Mouse (Mus musculus): ENCODE results near the gene Cox10.
A peak's percentile ranks its signal among the peaks of the same experiment; 100 is the strongest.
"Not testable (repeated sequence)": the region's sequence is repeated elsewhere in the genome, so short reads cannot be mapped to it uniquely, and the experiment has no call there.

Gene Cox10

GRCm38 (mm10) chr11:64078956-64079726 is at the start of gene Cox10:
Gene Cox10 (minus strand): TSS chr11:64079468.
- DNase-seq = peak; percentile 91

GRCm38 (mm10) chr11:64128016-64128415 is 48.7 kb upstream of the Cox10 start:
- no peak for DNase-seq

GRCm38 (mm10) chr11:64125471-64125870 is 46.2 kb upstream of the Cox10 start:
- no peak for DNase-seq

- DNase-seq = not testable (repeated sequence)
These were observed 43.9 kb upstream of the Cox10 start for GRCm38 (mm10) chr11:64123174-64123573.

DNA sequence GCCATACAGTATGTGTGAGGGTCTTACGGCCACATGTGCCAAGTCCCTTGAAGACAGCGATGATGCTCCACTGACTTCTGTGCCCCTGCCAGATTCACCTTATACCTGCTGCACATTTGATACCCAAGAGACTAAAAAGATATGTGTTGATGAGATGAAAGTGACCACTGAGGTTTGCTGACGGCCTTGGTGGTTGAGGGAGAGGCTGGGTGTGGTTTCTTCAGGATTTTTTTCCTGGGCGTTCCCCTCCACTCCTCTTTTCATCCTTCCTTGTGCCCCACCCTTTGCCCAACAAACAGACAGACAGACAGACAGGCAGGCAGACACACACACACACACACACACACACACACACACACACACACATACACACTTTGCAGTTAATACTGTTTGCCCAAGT is 37.4 kb upstream of the Cox10 start:
- DNase-seq = no peak

- no peak for DNase-seq
These were observed 36.6 kb upstream of the Cox10 start for GRCm38 (mm10) chr11:64115822-64116221.

- no peak for DNase-seq
These were observed 35.8 kb upstream of the Cox10 start for GRCm38 (mm10) chr11:64115101-64115500.

DNA sequence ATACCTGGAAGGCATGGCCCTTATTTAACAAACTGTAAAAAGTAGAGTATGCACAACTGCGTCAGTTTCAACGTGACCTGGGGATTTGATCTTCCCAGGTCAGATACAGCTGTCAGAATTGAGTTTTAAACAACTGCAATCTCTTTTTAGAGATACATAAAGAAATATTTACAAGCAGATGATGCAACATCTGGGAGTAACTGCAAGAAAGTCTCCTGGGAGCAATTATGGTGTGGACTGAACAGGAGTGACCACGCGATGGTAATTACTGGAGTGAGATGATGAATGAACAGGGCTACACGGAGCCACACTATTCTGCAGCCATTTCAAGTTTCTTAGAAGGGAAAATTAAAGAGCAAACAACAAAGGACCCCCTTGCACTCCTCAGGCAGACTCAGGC is 20.8 kb upstream of the Cox10 start:
- no peak for DNase-seq

- DNase-seq = no peak
These were observed 13.8 kb upstream of the Cox10 start for GRCm38 (mm10) chr11:64093058-64093457.

DNA sequence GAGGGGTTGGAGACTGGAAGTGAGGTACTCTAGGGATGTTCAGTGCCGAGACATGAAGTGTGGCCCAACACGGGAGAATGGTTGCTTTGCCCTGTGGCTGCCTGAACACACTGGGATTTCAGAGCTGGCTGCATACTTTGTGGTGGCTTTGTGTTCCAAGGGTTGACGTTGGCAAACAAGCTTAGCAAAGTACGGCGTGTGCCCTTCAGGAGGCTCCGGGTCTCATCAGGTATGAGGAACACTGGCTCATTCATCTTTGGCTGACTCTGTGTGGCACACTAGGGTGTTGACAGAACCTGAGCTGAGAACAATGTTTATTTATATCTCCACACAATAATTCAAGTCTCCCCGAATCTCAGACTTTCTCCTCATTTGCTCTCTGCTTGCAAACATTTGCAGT is 11.9 kb upstream of the Cox10 start:
- no peak for DNase-seq

GRCm38 (mm10) chr11:64089682-64090081 is 10.4 kb upstream of the Cox10 start:
- DNase-seq = no peak

GRCm38 (mm10) chr11:64085888-64086287 is 6.6 kb upstream of the Cox10 start:
- DNase-seq = no peak

GRCm38 (mm10) chr11:64079727-64080081 is 436 bp upstream of the Cox10 start:
- no peak for DNase-seq

DNA sequence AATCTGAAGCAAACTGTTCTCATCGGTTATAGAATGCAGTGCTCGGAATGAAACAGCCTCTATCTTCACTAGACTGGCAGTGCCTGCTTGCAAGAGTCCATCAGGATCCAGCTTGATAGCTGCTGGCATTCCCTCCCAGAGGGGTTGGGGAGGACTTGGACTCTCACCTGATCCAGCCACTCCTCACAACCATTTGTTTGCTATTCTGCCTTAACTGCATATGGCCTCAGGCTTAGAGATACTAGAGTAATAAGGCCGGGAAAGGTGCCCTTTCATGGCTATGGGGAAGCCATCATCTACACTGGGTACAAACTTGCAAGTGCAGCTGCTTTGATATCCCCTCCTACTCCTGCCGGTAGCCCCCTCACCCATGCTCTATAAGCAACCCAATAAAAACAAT is 3.1 kb downstream of the Cox10 start:
- no peak for DNase-seq

- DNase-seq = no peak
These were observed 5.9 kb downstream of the Cox10 start for GRCm38 (mm10) chr11:64073379-64073778.

GRCm38 (mm10) chr11:64071536-64071935 is 7.7 kb downstream of the Cox10 start:
- DNase-seq = no peak

DNA sequence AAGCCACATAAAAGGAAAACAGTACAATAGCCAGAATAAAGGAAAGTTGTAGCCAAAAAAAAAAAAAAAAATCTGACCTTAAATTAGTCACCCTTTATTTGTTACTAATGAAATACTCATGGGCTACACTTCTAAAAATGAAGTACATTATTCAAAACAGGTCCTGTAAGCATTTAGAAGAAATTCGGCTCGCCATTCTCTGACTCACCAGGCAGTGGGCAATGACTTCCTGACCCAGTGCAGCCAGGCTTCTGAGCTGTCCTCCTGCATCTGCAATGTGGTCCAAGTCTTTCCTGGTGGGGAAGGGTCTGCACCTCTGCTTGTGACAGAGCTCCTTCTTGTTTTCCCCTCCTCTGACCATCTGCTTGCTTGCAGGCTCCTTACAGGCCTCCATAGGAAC is 13.3 kb downstream of the Cox10 start:
- no peak for DNase-seq

DNA sequence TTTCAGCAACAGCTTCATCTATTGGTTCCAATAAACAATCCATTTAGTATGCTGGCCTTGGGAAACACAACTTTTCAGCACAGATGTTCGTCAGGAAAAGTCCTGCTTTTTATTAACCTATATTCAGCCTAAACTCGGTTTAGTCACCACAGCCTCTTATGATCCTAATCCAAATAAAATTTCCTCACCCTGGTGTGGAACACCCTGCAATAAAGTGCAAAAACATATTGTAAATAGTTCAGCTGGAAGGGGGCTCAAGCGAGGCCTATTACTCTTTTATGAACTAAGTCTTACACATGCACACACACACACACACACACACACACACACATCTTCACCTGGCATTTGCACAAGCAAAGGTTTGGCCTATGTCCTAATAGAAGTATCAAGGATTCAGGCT is 16.1 kb downstream of the Cox10 start:
- no peak for DNase-seq

- no peak for DNase-seq
These were observed 17.0 kb downstream of the Cox10 start for GRCm38 (mm10) chr11:64062226-64062625.

DNA sequence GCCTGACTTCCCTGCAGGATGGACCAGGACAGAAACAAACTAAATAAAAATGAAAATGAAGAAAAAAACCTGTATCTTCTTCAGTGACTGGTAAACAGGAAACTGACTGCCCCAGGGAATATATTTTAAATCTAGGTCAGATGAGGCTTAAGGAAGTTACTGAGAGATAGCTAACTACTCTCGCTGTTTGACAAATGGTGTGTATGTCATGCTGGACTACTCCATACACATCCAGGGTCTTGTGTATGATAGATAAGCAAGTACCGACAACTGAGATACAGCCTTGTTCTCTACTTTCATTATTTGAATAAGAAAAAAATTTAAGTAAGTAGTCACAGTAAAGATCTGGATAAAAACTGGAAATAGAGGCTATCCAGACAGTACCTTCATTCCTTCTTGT is 20.0 kb downstream of the Cox10 start:
- no peak for DNase-seq

DNA sequence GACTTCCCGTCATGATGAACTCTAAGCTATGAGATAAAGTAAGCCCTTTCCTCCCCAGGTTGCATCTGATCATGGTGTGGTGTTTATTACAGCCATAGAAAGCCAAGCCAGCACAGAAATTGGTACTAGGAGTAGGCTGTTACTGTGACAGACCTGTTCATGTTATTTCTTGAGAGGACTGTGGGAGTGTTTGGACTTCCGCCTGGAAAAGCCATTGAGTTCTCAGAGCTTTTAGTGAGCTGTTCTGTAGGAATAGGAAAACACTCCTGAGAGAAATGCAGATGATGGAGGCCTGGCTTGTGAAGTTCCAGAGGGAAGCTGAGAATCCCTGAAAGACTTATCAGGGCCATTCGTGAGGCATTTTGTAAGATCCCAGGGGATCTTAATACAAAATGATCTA is 20.8 kb downstream of the Cox10 start:
- no peak for DNase-seq

DNA sequence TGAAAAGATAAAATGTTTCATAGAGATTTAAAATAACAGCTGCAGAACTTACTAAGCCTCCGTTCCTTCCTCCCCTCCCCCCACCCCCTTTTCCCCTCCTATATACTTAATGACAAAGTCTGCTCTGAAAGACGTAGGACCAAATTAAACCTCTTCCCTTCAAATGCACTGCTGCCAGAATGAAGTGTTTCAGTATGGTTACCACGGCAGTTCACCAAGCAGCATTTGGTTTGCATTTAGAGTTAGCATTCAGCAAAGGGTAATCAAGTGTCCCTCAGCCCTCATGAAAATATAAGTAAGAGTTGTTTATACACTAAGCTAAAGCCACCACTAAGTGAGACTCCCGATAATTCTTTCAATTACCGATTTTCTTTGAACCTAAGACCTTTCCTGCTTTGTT is 25.9 kb downstream of the Cox10 start:
- DNase-seq = no peak

DNA sequence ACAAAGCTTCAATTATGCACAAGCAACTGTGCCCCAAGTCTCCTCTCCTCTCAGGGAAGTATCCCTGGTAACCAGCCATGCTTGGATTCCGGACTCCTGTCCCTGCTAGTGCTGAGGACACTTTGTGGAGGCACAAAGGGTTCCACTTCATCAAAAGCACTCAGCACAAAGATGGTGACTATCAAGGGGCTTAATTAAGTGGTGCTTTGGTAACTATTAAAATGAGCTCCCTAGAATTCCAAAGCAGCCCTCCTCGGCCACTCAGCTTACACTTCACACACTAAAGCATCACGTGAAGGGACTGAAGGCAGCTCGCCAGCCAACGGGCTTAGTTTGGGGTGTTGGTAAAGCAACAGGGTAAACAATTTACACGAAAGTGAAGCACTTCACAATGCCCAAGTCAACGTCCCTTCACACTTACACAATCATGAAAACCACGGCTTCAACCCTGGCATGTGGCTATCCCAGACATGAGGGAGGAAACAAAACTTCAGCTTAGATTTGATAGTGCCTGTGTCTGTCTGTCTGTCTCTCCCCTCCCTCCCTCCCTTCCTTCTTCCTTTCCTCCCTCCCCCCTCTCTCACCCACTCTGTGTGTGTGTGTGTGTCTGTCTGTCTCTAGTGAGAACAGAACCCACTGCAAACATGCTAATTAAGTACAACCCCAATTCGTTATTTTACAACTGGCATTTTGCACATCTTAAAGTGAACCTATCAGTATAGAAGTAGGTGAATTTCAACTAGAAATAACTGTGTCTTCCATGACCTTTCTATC is 27.9 kb downstream of the Cox10 start:
- no peak for DNase-seq

- DNase-seq = no peak
These were observed 31.8 kb downstream of the Cox10 start for GRCm38 (mm10) chr11:64047432-64047831.

DNA sequence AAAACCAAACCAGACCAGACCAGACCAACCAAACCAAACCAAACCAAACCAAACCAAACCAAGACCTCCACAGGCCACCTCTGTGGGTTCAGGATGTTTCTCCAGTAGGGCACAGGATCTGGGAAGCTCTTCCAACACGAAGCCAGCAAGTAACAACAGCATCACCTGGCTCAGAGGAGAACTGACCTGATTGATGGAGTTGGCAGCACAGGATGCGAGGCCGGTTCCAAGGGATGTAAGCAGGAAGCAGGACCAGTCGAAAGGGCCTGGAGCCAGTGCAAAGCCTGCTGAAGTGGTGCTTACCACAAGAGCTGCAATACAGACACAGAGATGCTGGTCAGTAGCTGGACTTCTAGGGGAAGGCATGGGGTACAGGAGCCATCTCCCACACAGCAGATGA is 34.2 kb downstream of the Cox10 start:
- no peak for DNase-seq

Data from kidney, adult 9 months (tissue).